Mouse (Mus musculus): Measurements from ENCODE around the gene Pou2f3.

DNA sequence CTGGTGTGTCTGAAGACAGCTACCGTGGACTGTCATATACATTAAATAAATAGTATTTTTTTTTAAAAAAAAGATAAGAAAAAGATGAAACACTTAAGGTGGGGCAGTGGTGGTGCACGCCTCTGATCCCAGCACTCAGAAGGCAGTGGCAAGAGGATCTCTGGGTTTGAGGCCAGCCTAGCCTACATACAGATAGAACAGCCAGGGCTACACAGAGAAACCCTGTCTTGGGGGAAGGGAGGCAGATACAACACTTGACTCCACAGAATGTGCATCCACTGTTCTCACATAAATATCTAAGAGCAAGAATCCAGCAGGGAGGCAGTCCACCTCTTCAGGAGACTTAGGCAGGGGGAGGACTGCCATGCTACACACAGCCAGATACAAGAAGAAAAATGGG, 107.2 kb downstream of the Pou2f3 start:
- TF ChIP-seq CHD2 (IDR thresholded peaks at IDR 0.05; ENCODE audit: low read length) (no peak), CTCF (IDR thresholded peaks at IDR 0.05 in 2 of 3, conservative IDR thresholded peaks at IDR 0.05 in 1 of 3; ENCODE audit: control insufficient read depth in 1 of 3, insufficient read depth in 1 of 3, low read depth in 2 of 3, low read length in 3 of 3, poor library complexity in 1 of 3, severe bottlenecking in 1 of 3) (no peak), ZKSCAN1 (IDR thresholded peaks at IDR 0.05; ENCODE audit: low read depth, low read length) (no peak), POLR2AphosphoS2 (IDR thresholded peaks at IDR 0.05; ENCODE audit: low read length) (no peak), POLR2AphosphoS5 (IDR thresholded peaks at IDR 0.05; ENCODE audit: borderline replicate concordance, low read depth, low read length) (no peak)

Data from MEL (cell line).